Mouse (Mus musculus): ENCODE measurements around the gene Hsd17b10.

DNA sequence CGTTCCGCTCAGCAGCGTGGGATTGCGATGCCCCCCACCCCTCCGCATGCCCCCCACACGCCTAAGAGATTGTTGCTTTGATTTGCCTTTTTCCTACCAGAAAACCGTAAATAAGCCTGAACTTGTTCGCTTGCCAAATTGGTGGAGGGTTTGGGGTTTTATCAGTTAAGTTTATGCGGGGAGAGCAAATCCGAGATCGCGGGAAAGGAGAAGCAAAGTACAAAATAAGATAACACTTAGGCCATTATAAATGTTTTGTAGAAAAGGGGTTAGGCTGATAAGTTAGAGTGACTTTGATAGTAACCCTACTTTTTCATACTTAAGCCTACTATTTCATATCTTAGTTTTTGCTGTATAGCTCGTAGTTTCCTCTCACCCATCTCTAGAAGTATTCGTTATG, 15.5 kb downstream of the Hsd17b10 start:
- no peak for TF ChIP-seq CTCF (IDR thresholded peaks at IDR 0.05; ENCODE audit: low read depth)
- no peak for TF ChIP-seq EP300 (IDR thresholded peaks at IDR 0.05; ENCODE audit: low read depth)

Measured in heart, postnatal 0 days (tissue).